Mouse (Mus musculus) forebrain, embryonic 14.5 days (tissue): Measurements from ENCODE around the gene Hic2. TPM values are rescaled to one million over a fixed set of nuclear protein-coding genes. Genes with fewer than 3 reads are reported as not detected.
A peak's percentile ranks its signal among the peaks of the same experiment; 100 is the strongest.

ENCODE experiments used
- ATAC-seq: fragments of 200-750 bp; cut with Nextera tagmentation; 2 replicates; pipeline ENCODE4 v1.8.0; 2017; ENCODE audit warnings: mild to moderate bottlenecking, moderate library complexity
- DNase-seq: peaks from one replicate; pipeline ENCODE4 v3.0.0-alpha.2; 2015; ENCODE audit warnings: low spot score
- H3K27ac ChIP-seq: fragments of 300-500 bp; sonication (generic); 2 replicates; pipeline ENCODE4 v1.5.1; 2014; ENCODE audit warnings: low read depth, mild to moderate bottlenecking, control low read depth, low read length, moderate library complexity
- H3K27me3 ChIP-seq: fragments of 300-500 bp; sonication (generic); replicated peaks from 2 replicates; pipeline ENCODE4 v1.6.1; 2014; ENCODE audit warnings: low read length, control low read depth, mixed read lengths; ENCODE audit not compliant: control insufficient read depth, insufficient read depth
- H3K36me3 ChIP-seq: fragments of 300-500 bp; sonication (generic); 2 replicates; pipeline ENCODE4 v1.6.1; 2014; ENCODE audit warnings: low read length, control low read depth; ENCODE audit not compliant: control insufficient read depth, insufficient read depth
- H3K4me1 ChIP-seq: fragments of 300-500 bp; sonication (generic); 2 replicates; pipeline ENCODE4 v1.6.1; 2014; ENCODE audit warnings: antibody characterized with exemption, low read length, control low read depth; ENCODE audit not compliant: control insufficient read depth, insufficient read depth
- H3K4me2 ChIP-seq: fragments of 300-500 bp; sonication (generic); 2 replicates; pipeline ENCODE4 v1.6.1; 2014; ENCODE audit warnings: mild to moderate bottlenecking, control low read depth, low read length
- H3K4me3 ChIP-seq: fragments of 300-500 bp; sonication (generic); 2 replicates; pipeline ENCODE4 v1.5.1; 2014; ENCODE audit warnings: low read depth, low read length, control low read depth
- H3K9ac ChIP-seq: fragments of 300-500 bp; sonication (generic); 2 replicates; pipeline ENCODE4 v1.6.1; 2014; ENCODE audit warnings: mild to moderate bottlenecking, low read length, control low read depth, moderate library complexity
- H3K9me3 ChIP-seq: fragments of 300-500 bp; sonication (generic); replicated peaks from 2 replicates; pipeline ENCODE4 v1.6.1; 2016; ENCODE audit warnings: low read length, control low read depth, mixed read lengths; ENCODE audit not compliant: control insufficient read depth
- WGBS: fragments of 180-500 bp; shearing (Covaris S2); extraction: QIAGEN DNeasy Blood & Tissue Kit; methylation state at CpG from one replicate; pipeline ENCODE4 v1.1.7; 2014; 5-methylcytosine and 5-hydroxymethylcytosine counted together
- polyA plus RNA-seq: library from polyadenylated mRNA; unstranded; fragments of >200 nt; fragmentation: Nextera tagmentation; extraction: Ambion mirVana; gene quantifications from 2 replicates; pipeline ENCODE4 v1.2.1, GENCODE M21; 2014

Hic2 gene
- polyA plus RNA-seq, 1 experiment from 2014 or later: 2.9 TPM

DNA sequence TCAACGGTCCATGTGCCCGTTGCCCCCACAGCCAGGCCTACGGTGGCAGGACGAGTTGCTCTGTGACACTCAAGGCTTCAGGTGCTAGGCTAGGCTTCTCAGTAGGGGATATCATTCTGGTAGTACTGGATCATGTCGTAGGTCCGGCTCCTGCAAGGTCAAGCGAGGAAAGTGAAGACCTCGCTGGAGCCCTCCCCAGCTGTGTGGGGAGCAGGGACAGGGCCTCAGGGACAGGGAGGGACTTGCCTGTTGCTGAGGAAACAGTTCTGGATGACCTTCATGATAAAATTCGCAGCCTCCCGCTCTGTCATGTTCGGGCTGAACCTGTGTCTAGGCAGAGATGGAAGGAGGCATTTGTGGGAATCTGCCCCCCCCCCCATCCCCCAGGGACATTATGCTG lies 47.1 kb downstream of the Hic2 start:
- H3K27ac ChIP-seq: no peak overlapping the region
- H3K4me2 ChIP-seq: no peak overlapping the region
- H3K4me1 ChIP-seq: peaks cover 18% of the 10 kb centered on the region
- DNase-seq (no peak), ATAC-seq (no peak)
- WGBS: 94% methylated on average over 11 of the region's 11 CpGs
- no peak overlapping the region for H3K9ac ChIP-seq
- no peaks in the 10 kb centered on the region for H3K9me3 ChIP-seq
- H3K4me3 ChIP-seq: no peak overlapping the region
- peaks cover 27% of the 10 kb centered on the region for H3K27me3 ChIP-seq
- H3K36me3 ChIP-seq: peaks cover 58% of the 10 kb centered on the region

GRCm38 (mm10) chr16:17283151-17283550 lies 49.8 kb downstream of the Hic2 start:
- Histone ChIP-seq H3K27me3 (peaks cover 10% of the 10 kb centered on the region), H3K4me3 (no peak overlapping the region), H3K27ac (no peak overlapping the region), H3K36me3 (peaks cover 77% of the 10 kb centered on the region), H3K9ac (no peak overlapping the region), H3K4me1 (no peaks in the 10 kb centered on the region), H3K4me2 (no peak overlapping the region), H3K9me3 (no peaks in the 10 kb centered on the region)
- ATAC-seq (no peak), DNase-seq (no peak)
- WGBS: 73% methylated on average over 6 of the region's 6 CpGs

GRCm38 (mm10) chr16:17287103-17287502 lies 53.7 kb downstream of the Hic2 start:
- 97% methylated on average over 2 of the region's 2 CpGs for WGBS
- Histone ChIP-seq H3K36me3 (peaks cover 75% of the 10 kb centered on the region), H3K27me3 (no peaks in the 10 kb centered on the region), H3K9me3 (no peaks in the 10 kb centered on the region), H3K4me2 (no peak overlapping the region), H3K27ac (no peak overlapping the region), H3K4me3 (no peak overlapping the region), H3K4me1 (no peaks in the 10 kb centered on the region), H3K9ac (no peak overlapping the region)
- ATAC-seq (no peak), DNase-seq (no peak)

DNA sequence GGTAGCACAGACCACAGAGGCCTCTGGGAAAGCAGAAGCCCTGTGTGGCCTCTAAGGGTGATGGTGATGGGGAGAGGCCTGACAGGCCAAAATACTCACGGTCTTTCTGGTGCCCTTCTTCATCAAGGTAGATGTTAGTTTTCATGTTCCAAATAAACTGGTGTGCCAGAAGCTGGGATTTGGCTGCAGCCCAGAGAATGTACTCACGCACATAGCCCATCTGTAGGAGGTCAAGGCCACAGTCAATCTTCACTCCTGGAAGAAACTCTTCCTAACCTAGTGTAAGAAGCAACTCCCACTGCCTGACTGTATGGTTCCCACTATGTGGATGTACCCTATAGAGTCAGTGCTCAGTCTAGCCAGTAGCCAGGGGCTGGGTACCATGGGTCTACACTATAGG lies 57.6 kb downstream of the Hic2 start:
- WGBS: 93% methylated on average over 2 of the region's 2 CpGs

GRCm38 (mm10) chr16:17292751-17293150 lies 59.4 kb downstream of the Hic2 start:
- no peaks in the 10 kb centered on the region for H3K9me3 ChIP-seq
- H3K4me1 ChIP-seq: no peaks in the 10 kb centered on the region
- H3K9ac ChIP-seq: no peak overlapping the region
- DNase-seq: peak; percentile 72
- no peak overlapping the region for H3K4me2 ChIP-seq
- H3K27ac ChIP-seq: no peak overlapping the region
- no peak overlapping the region for H3K4me3 ChIP-seq
- peaks cover 73% of the 10 kb centered on the region for H3K36me3 ChIP-seq
- peak; percentile 42; the same call in 1 of the 2 replicates for ATAC-seq
- WGBS: 8% methylated on average over 2 of the region's 2 CpGs
- H3K27me3 ChIP-seq: no peaks in the 10 kb centered on the region

More for the DNA sequence above, 57.6 kb downstream of the Hic2 start:
- Histone ChIP-seq H3K4me2 (no peak overlapping the region), H3K27me3 (no peaks in the 10 kb centered on the region), H3K9ac (no peak overlapping the region), H3K27ac (no peak overlapping the region), H3K9me3 (no peaks in the 10 kb centered on the region), H3K4me3 (no peak overlapping the region), H3K36me3 (peaks cover 67% of the 10 kb centered on the region), H3K4me1 (no peaks in the 10 kb centered on the region)
- ATAC-seq (no peak), DNase-seq (no peak)

- ATAC-seq: no peak
- H3K9ac ChIP-seq: no peak overlapping the region
- H3K4me1 ChIP-seq: no peaks in the 10 kb centered on the region
- 91% methylated on average over 3 of the region's 3 CpGs for WGBS
- DNase-seq: no peak
- no peak overlapping the region for H3K27ac ChIP-seq
- no peak overlapping the region for H3K4me2 ChIP-seq
- no peaks in the 10 kb centered on the region for H3K27me3 ChIP-seq
- no peaks in the 10 kb centered on the region for H3K9me3 ChIP-seq
- no peak overlapping the region for H3K4me3 ChIP-seq
- H3K36me3 ChIP-seq: peaks cover 95% of the 10 kb centered on the region
These were observed 67.4 kb downstream of the Hic2 start for GRCm38 (mm10) chr16:17300818-17301217.

DNA sequence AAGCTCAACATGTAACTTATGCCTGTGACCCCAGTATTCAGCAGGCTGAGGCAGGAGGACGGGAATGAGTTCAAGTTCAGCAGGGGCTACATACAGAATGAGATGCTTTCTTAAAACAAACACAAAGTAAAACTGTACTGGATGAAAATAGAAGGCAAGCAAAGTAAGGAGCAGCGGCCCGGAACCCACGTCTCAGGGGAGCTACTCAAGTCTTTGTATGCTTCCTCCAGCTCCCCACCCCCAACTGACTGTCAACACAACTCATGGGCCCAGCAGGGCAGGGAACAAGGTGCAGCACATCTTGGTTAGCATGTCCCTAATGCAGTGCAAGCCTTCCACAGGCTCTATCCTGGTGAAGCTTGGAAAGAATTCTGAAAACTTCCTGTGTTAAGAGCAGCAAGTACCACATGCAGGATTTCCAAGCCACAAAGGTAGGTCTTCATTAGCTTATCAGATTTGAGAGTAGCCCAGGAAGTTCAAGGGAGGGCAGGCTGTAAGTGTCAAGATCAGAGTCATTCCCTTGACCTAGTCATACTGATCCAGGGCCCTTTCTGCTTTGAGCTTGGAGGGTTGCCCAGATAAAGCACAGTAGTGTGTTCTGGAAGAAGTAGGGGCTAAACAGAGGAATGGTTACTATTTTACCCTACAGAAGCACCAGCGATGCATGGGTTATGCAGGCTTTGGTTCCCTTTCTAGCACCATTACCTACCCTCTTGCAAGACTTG lies 70.3 kb downstream of the Hic2 start:
- Histone ChIP-seq H3K4me2 (no peak overlapping the region), H3K9ac (no peak overlapping the region), H3K36me3 (peaks cover 91% of the 10 kb centered on the region), H3K27ac (no peak overlapping the region), H3K9me3 (no peaks in the 10 kb centered on the region), H3K4me1 (no peaks in the 10 kb centered on the region), H3K27me3 (no peaks in the 10 kb centered on the region), H3K4me3 (no peak overlapping the region)
- no peak for ATAC-seq
- DNase-seq: no peak
- WGBS: 87% methylated on average over 5 of the region's 5 CpGs

DNA sequence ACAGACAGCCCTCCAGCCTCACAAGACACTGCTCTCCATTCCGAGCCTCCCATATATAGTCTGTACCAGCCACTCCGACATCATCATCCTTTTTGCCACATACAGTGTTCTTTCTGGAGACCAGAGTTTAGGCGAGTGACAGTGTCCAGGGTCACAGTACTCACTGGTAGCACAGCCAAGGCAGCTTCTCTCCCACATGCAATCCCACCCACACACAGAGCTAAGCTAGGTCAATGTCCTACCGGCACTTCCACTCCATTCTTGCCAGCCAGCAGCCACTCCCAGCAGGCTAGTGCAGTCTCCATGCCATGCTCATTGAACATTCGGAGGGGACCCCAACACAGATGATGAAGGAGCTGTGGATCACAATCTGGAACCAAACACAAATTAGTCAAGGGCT lies 74.1 kb downstream of the Hic2 start:
- H3K4me1 ChIP-seq: no peaks in the 10 kb centered on the region
- no peaks in the 10 kb centered on the region for H3K27me3 ChIP-seq
- no peak overlapping the region for H3K4me2 ChIP-seq
- H3K9ac ChIP-seq: no peak overlapping the region
- DNase-seq (no peak), ATAC-seq (no peak)
- peaks cover 90% of the 10 kb centered on the region for H3K36me3 ChIP-seq
- H3K9me3 ChIP-seq: no peaks in the 10 kb centered on the region
- 89% methylated on average over 5 of the region's 5 CpGs for whole genome bisulfite sequencing
- no peak overlapping the region for H3K4me3 ChIP-seq
- no peak overlapping the region for H3K27ac ChIP-seq

DNA sequence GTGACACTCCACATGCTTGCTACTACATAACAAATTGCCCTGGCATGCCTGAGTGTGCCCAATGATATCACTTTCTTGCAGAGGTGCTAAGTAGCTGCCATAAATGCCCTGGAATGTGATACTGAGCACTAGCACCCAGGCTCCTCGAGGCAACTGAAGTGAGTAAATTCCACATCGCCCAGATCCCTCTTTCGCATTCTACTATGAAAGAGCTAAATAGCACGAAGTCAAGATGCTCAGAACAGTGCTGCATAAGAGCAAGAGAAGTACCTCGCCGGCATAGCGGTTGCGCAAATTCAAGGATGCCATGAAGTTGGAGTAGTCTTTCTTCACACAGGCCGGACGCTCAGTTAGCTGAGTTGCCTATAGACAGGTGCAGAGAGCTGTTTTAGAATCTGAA lies 75.7 kb downstream of the Hic2 start:
- Histone ChIP-seq H3K4me3 (no peak overlapping the region), H3K9me3 (no peaks in the 10 kb centered on the region), H3K4me1 (no peaks in the 10 kb centered on the region), H3K4me2 (no peak overlapping the region), H3K9ac (no peak overlapping the region), H3K36me3 (peaks cover 82% of the 10 kb centered on the region), H3K27me3 (no peaks in the 10 kb centered on the region), H3K27ac (no peak overlapping the region)
- WGBS: 95% methylated on average over 10 of the region's 10 CpGs
- no peak for DNase-seq
- ATAC-seq: no peak
